Mouse (Mus musculus) embryonic fibroblast, embryonic 13.5 days (primary cell): ENCODE measurements at regions not wholly inside any gene's neighbourhood (a gene's known extent, or its start where the extent isn't known, plus 50 kb on each side); places are given as distances from the start of the nearest gene placed in this dataset.

Experiments used
- CTCF ChIP-seq: IDR thresholded peaks from 2 replicates; pipeline ENCODE4 v1.5.1; 2011; ENCODE audit warnings: mild to moderate bottlenecking, control low read depth, low read length, moderate library complexity, borderline replicate concordance; ENCODE audit not compliant: insufficient read depth
- POLR2A ChIP-seq: IDR thresholded peaks from 2 replicates; pipeline ENCODE4 v1.6.1; 2011; ENCODE audit warnings: low read depth, mild to moderate bottlenecking, control low read depth, low read length, moderate library complexity

- TF ChIP-seq POLR2A = no peak
- no peak for TF ChIP-seq CTCF
These were observed 116.2 kb upstream of the Gas2 start for GRCm38 (mm10) chr7:51745598-51745997.
